Mouse (Mus musculus) hematopoietic stem cell, adult 5-6 weeks (primary cell): ENCODE results near the gene Baiap2l1. TPM values are rescaled to one million over a fixed set of nuclear protein-coding genes. Genes with fewer than 3 reads are reported as not detected.
"Not testable (repeated sequence)": the region's sequence is repeated elsewhere in the genome, so short reads cannot be mapped to it uniquely, and the experiment has no call there.

Experiments
- ATAC-seq, 2 experiments: fragments of 125-278 bp in 1 of 2; replicated peaks in 1 of 2; 2 replicates each; pipeline ENCODE4 v1.8.0; 2016 to 2017; ENCODE audit warnings: inconsistent platforms in 2 of 2, mild to moderate bottlenecking in 2 of 2, moderate number of reproducible peaks in 2 of 2, low read depth in 1 of 2, moderate TSS enrichment in 1 of 2; ENCODE audit not compliant: low FRiP score in 2 of 2, poor library complexity in 2 of 2, severe bottlenecking in 2 of 2, insufficient read depth in 1 of 2, low TSS enrichment in 1 of 2
- total RNA-seq: library from RNA; stranded (forward); fragments of 172-1452, 232-1000 nt; gene quantifications from 2 replicates; pipeline ENCODE4 v1.2.3, GENCODE M21; 2017

Baiap2l1 gene
- not detected in 2 replicates for total RNA-seq

GRCm38 (mm10) chr5:144357881-144358591 is at the start of gene Baiap2l1:
Gene Baiap2l1 (minus strand): TSS chr5:144358112.
- ATAC-seq = peak; percentile 74 to 79

DNA sequence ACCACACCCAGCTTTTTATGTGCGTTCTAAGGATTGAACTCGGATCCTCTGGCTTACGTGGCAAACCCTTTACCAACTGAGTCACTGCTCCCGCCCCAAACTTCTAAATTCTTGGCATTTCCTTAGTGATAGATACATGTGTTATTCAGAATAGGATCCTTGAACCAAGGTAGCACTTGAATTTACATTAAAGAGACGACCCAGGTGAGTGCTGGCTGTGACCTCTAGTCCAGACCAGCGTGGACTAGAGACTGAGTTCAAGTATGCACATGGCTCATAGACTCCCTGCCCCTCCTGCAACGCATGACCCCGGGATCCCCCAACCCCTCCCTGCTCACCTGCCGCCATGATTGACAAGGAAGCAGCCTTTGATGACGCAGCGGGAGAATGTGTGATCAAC is 48.3 kb upstream of the Baiap2l1 start:
- no peak for ATAC-seq

GRCm38 (mm10) chr5:144400821-144401220 is 42.9 kb upstream of the Baiap2l1 start:
- no peak for ATAC-seq

GRCm38 (mm10) chr5:144397566-144397965 is 39.7 kb upstream of the Baiap2l1 start:
- no peak for ATAC-seq

GRCm38 (mm10) chr5:144394142-144394541 is 36.2 kb upstream of the Baiap2l1 start:
- no peak for ATAC-seq

DNA sequence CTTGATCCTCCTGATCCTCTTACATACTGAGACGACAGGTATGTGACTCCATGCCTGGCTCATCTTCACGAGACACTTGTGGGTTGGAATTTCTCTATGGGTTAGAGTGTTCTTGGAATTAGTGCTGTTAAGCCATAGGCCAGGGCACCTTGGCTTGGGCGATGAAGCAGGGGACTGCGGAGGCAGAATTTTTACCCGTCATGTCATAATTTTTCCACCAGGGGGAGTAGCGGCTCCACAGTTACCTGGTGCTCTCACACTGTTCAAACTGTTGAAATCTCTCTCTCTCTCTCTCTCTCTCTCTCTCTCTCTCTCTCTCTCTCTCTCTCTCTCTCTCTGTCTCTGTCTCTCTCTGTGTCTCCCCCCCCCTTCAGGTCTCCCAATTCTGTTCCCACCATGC is 29.9 kb upstream of the Baiap2l1 start:
- peak; percentile 46 to 68; a peak in 2 of 4 replicates for ATAC-seq

DNA sequence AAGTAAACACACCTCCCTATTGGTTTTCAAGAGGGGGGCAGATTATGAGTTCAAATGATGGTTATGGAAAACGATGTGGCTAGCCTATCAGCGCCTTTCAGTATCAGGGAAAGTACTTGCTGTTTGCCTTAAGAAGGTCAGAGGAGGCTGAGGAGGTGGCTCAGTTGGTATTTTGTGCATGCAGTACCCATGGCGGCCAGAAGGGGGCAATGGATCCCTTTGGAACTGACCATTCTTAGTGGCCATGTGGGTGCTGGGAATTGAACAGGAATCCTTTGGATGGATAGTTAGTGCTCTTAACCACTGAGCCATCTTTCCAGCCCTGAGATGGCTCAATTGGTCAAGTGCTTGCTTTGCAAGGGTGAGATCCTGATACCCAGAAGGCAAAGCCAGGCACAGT is 26.0 kb upstream of the Baiap2l1 start:
- ATAC-seq = no peak

- ATAC-seq = no peak
Observed at GRCm38 (mm10) chr5:144381782-144382181, 23.9 kb upstream of the Baiap2l1 start.

DNA sequence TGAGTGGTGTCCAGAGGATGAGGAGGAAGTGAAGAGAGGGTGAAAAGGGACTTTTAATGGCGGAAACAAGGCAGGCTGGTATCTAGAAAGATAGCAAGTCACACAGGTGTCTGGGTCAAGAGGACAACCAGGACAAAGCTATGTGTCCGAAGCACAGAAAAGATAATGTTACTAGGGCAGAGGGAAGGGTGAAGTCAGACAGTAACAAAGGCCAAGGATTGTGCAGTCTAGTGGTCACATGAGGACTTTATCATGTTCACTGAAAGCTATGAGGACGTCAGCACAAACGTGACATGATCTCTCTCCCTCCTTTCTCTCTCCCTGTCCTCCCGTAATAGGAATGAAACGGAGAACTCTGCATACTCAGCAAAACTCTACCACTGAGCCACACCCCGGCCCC is 22.8 kb upstream of the Baiap2l1 start:
- no peak for ATAC-seq

DNA sequence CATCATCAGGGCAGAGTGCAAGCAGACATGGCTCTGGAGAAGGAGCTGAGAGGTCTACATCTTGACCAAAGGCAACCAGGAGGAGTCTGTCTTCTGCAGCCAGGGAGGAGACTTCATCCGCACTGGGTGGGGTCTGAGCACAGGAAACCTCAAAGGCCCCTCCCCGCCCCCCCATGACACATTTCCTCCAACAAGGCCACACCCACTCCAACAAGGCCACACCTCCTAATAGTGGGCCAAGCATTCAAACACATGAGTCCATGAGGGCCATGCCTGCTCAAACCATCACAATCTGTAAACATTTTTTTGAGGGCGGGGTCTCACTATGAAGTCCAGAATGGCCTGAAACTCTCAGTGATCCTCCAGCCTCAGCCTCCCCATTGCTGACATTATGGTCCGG is 21.5 kb upstream of the Baiap2l1 start:
- ATAC-seq = no peak

- no peak for ATAC-seq
Observed at GRCm38 (mm10) chr5:144372885-144373284, 15.0 kb upstream of the Baiap2l1 start.

- no peak for ATAC-seq
Observed at GRCm38 (mm10) chr5:144372177-144372576, 14.3 kb upstream of the Baiap2l1 start.

DNA sequence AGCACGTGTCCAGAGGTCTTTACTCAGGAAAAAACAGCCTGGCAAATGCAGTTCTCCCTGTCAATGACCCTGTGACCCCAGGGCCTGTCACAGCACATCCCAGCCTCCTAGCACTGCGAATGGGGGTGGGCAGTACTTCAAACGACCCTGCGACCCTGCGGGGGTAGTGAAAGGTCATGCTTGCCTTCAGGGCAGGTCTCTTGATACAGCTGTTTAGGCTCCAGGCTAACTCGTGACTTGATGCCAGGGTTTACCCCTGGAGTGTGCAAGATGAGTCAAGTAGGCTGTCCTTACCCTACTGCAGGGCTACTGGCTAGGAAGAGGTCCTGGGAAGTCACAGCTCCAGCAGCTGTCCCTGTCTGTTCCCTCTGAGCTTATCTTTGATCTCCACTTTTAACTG is 13.1 kb upstream of the Baiap2l1 start:
- no peak for ATAC-seq

GRCm38 (mm10) chr5:144368661-144369205 is 10.8 kb upstream of the Baiap2l1 start:
- no peak for ATAC-seq

GRCm38 (mm10) chr5:144366551-144366950 is 8.6 kb upstream of the Baiap2l1 start:
- not testable (repeated sequence) for ATAC-seq

GRCm38 (mm10) chr5:144364680-144365357 is 6.9 kb upstream of the Baiap2l1 start:
- ATAC-seq = no peak

GRCm38 (mm10) chr5:144360346-144360745 is 2.4 kb upstream of the Baiap2l1 start:
- no peak for ATAC-seq

GRCm38 (mm10) chr5:144359886-144360285 is 2.0 kb upstream of the Baiap2l1 start:
- ATAC-seq = no peak

DNA sequence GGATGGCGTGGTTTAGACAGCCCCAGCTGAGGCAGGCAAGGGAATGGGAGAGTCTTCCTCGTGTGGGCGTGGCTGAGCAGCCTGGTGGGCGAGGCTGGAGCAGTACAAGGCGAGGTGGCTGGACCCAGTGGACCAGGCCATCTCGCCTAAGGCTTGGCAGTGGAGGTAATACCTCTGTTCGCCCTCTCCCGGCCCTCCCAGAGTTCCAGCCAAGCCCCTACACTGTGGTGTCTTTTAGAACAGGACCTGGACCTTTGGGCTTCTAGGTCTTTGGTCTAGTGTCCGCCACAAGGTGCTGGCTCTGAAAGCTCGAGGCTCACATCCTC is 643 bp upstream of the Baiap2l1 start:
- ATAC-seq = no peak
